Mouse (Mus musculus): Measurements from ENCODE around the gene Zfp444. TPM values are rescaled to one million over a fixed set of nuclear protein-coding genes. Genes with fewer than 3 reads are reported as not detected.
"Not testable (repeated sequence)": the region's sequence is repeated elsewhere in the genome, so short reads cannot be mapped to it uniquely, and the experiment has no call there.

Zfp444 gene
- polyA plus RNA-seq, 1 experiment from 2014 or later = 43.5 TPM

DNA sequence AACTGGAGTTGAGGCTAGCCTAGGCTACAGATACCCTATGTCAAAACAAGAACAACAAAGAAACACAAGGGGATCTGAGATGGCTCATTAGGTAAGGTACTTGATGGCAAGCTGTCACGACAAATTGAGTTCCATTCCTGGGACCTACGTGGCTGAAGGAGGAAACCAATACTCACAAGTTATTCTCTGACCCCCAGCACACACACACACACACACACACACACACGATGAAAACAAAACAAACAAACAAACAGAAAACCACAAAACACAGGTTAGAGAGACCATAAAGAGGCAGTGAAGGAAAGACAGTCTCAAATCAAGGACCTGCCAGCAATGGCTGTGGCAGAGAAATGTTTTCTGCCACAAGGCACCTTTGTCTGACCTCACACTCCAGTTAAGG is 24.8 kb downstream of the Zfp444 start, which contains the start of gene Galp:
Gene Galp, plus strand, starts transcription at position 301 of the 400 bp plus-strand sequence.
- WGBS = 62% methylated on average over 3 of the region's 3 CpGs

GRCm38 (mm10) chr7:6204200-6204599 is 32.2 kb downstream of the Zfp444 start:
- Histone ChIP-seq H3K27me3 (ENCODE audit: control insufficient read depth, insufficient read depth, low read length) (no peaks in the 10 kb centered on the region), H3K4me1 (ENCODE audit: control insufficient read depth, insufficient read depth, low read length) (no peaks in the 10 kb centered on the region), H3K36me3 (ENCODE audit: control insufficient read depth, insufficient read depth, low read length) (no peaks in the 10 kb centered on the region), H3K9me3 (ENCODE audit: control insufficient read depth, low read depth, low read length) (no peaks in the 10 kb centered on the region), H3K4me3 (ENCODE audit: low read depth, low read length) (no peak overlapping the region), H3K27ac (ENCODE audit: low read length) (no peak overlapping the region), H3K4me2 (replicated peaks; ENCODE audit: low read depth, low read length) (no peak overlapping the region), H3K9ac (replicated peaks; ENCODE audit: low read depth, low read length) (no peak overlapping the region)
- 82% methylated on average over 3 of the region's 3 CpGs for WGBS
- no peak for ATAC-seq (ENCODE audit: insufficient number of reproducible peaks, insufficient read depth, low FRiP score, low read depth)

More for the DNA sequence above, 24.8 kb downstream of the Zfp444 start, which contains the start of gene Galp:
- Histone ChIP-seq H3K9me3 (ENCODE audit: control insufficient read depth, low read depth, low read length) (no peaks in the 10 kb centered on the region), H3K27ac (ENCODE audit: low read length) (no peak within 1 kb of the TSS), H3K4me1 (ENCODE audit: control insufficient read depth, insufficient read depth, low read length) (no peaks in the 10 kb centered on the region), H3K4me3 (ENCODE audit: low read depth, low read length) (no peak within 1 kb of the TSS), H3K36me3 (ENCODE audit: control insufficient read depth, insufficient read depth, low read length) (no peaks in the 10 kb centered on the region), H3K27me3 (ENCODE audit: control insufficient read depth, insufficient read depth, low read length) (no peaks in the 10 kb centered on the region), H3K4me2 (replicated peaks; ENCODE audit: low read depth, low read length) (no peak within 1 kb of the TSS), H3K9ac (replicated peaks; ENCODE audit: low read depth, low read length) (no peak within 1 kb of the TSS)
- ATAC-seq (ENCODE audit: insufficient number of reproducible peaks, insufficient read depth, low FRiP score, low read depth) = no peak

GRCm38 (mm10) chr7:6213144-6213543 is 41.1 kb downstream of the Zfp444 start:
- ATAC-seq (ENCODE audit: insufficient number of reproducible peaks, insufficient read depth, low FRiP score, low read depth) = no peak
- no peak overlapping the region for H3K27ac ChIP-seq (ENCODE audit: low read length)

DNA sequence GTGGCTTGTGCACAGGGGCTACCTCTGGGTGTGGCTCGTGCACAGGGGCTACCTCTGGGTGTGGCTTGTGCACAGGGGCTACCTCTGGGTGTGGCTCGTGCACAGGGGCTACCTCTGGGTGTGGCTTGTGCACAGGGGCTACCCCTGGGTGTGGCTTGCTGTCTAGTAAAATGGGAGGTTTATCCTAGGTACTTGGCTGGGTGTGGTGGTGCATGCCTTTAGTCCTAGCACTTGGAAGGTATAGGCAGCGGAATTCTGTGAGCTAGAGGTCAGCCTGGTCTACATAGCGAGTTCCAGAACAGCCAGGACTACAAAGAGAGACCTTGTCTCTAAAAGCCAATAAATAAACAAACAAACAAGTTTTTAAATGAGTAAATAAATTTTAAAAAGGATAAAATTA is 42.7 kb downstream of the Zfp444 start:
- not testable (repeated sequence) for H3K36me3 ChIP-seq (ENCODE audit: control insufficient read depth, insufficient read depth, low read length); H3K4me2 ChIP-seq (replicated peaks; ENCODE audit: low read depth, low read length); H3K4me1 ChIP-seq (ENCODE audit: control insufficient read depth, insufficient read depth, low read length); ATAC-seq (ENCODE audit: insufficient number of reproducible peaks, insufficient read depth, low FRiP score, low read depth); H3K27ac ChIP-seq (ENCODE audit: low read length); H3K9me3 ChIP-seq (ENCODE audit: control insufficient read depth, low read depth, low read length); H3K9ac ChIP-seq (replicated peaks; ENCODE audit: low read depth, low read length); H3K27me3 ChIP-seq (ENCODE audit: control insufficient read depth, insufficient read depth, low read length); H3K4me3 ChIP-seq (ENCODE audit: low read depth, low read length)
- 77% methylated on average over 4 of the region's 4 CpGs for WGBS

More at GRCm38 (mm10) chr7:6213144-6213543, 41.1 kb downstream of the Zfp444 start:
- Histone ChIP-seq H3K9me3 (ENCODE audit: control insufficient read depth, low read depth, low read length) (peaks cover 3% of the 10 kb centered on the region), H3K4me2 (replicated peaks; ENCODE audit: low read depth, low read length) (no peak overlapping the region), H3K27me3 (ENCODE audit: control insufficient read depth, insufficient read depth, low read length) (no peaks in the 10 kb centered on the region), H3K9ac (replicated peaks; ENCODE audit: low read depth, low read length) (no peak overlapping the region), H3K36me3 (ENCODE audit: control insufficient read depth, insufficient read depth, low read length) (no peaks in the 10 kb centered on the region), H3K4me1 (ENCODE audit: control insufficient read depth, insufficient read depth, low read length) (no peaks in the 10 kb centered on the region), H3K4me3 (ENCODE audit: low read depth, low read length) (no peak overlapping the region)
- whole genome bisulfite sequencing = 48% methylated on average over 5 of the region's 5 CpGs

GRCm38 (mm10) chr7:6220147-6220546 is 48.1 kb downstream of the Zfp444 start:
- Histone ChIP-seq H3K4me3 (ENCODE audit: low read depth, low read length) (no peak overlapping the region), H3K36me3 (ENCODE audit: control insufficient read depth, insufficient read depth, low read length) (no peaks in the 10 kb centered on the region), H3K9me3 (ENCODE audit: control insufficient read depth, low read depth, low read length) (no peaks in the 10 kb centered on the region), H3K9ac (replicated peaks; ENCODE audit: low read depth, low read length) (no peak overlapping the region), H3K27ac (ENCODE audit: low read length) (no peak overlapping the region), H3K4me1 (ENCODE audit: control insufficient read depth, insufficient read depth, low read length) (no peaks in the 10 kb centered on the region), H3K27me3 (ENCODE audit: control insufficient read depth, insufficient read depth, low read length) (no peaks in the 10 kb centered on the region), H3K4me2 (replicated peaks; ENCODE audit: low read depth, low read length) (no peak overlapping the region)
- no peak for ATAC-seq (ENCODE audit: insufficient number of reproducible peaks, insufficient read depth, low FRiP score, low read depth)
- 50% methylated on average over 3 of the region's 3 CpGs for WGBS

- WGBS = 92% methylated on average over 12 of the region's 12 CpGs
- H3K9ac ChIP-seq (replicated peaks; ENCODE audit: low read depth, low read length) = no peak within 1 kb of the TSS
- no peak for ATAC-seq (ENCODE audit: insufficient number of reproducible peaks, insufficient read depth, low FRiP score, low read depth)
- no peak within 1 kb of the TSS for H3K4me3 ChIP-seq (ENCODE audit: low read depth, low read length)
- no peaks in the 10 kb centered on the region for H3K36me3 ChIP-seq (ENCODE audit: control insufficient read depth, insufficient read depth, low read length)
- no peaks in the 10 kb centered on the region for H3K9me3 ChIP-seq (ENCODE audit: control insufficient read depth, low read depth, low read length)
- H3K27ac ChIP-seq (ENCODE audit: low read length) = no peak within 1 kb of the TSS
- no peaks in the 10 kb centered on the region for H3K27me3 ChIP-seq (ENCODE audit: control insufficient read depth, insufficient read depth, low read length)
- no peaks in the 10 kb centered on the region for H3K4me1 ChIP-seq (ENCODE audit: control insufficient read depth, insufficient read depth, low read length)
- H3K4me2 ChIP-seq (replicated peaks; ENCODE audit: low read depth, low read length) = no peak within 1 kb of the TSS
These were observed 50.0 kb downstream of the Zfp444 start, which contains the start of gene Zscan5b for GRCm38 (mm10) chr7:6221978-6222377. Gene Zscan5b, plus strand, starts transcription at chr7:6222278.

GRCm38 (mm10) chr7:6228491-6228890 is 56.5 kb downstream of the Zfp444 start:
- not testable (repeated sequence) for H3K4me1 ChIP-seq (ENCODE audit: control insufficient read depth, insufficient read depth, low read length); H3K27ac ChIP-seq (ENCODE audit: low read length); H3K4me2 ChIP-seq (replicated peaks; ENCODE audit: low read depth, low read length); H3K9me3 ChIP-seq (ENCODE audit: control insufficient read depth, low read depth, low read length); H3K36me3 ChIP-seq (ENCODE audit: control insufficient read depth, insufficient read depth, low read length); H3K27me3 ChIP-seq (ENCODE audit: control insufficient read depth, insufficient read depth, low read length); H3K4me3 ChIP-seq (ENCODE audit: low read depth, low read length); H3K9ac ChIP-seq (replicated peaks; ENCODE audit: low read depth, low read length); ATAC-seq (ENCODE audit: insufficient number of reproducible peaks, insufficient read depth, low FRiP score, low read depth)
- 52% methylated on average over 8 of the region's 8 CpGs for WGBS

DNA sequence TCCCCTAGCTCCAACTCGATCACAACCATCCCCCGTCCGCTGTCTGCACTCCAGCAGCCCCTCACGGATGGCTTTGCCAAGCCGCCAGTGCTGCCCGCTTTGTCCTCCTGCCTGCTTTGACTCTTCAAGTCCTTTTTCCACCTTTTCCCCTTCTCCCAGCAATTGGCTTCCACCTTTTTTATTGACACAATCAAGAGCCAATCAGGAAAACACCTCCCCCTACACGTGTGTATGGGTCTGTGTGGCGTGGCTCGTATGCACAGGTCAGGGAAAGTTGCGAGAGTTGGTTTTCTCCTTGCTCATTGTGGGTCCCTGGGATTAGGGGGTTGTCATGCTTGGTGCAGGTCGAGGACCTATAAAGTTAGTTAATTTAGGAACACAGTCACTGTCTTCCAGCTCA is 67.8 kb downstream of the Zfp444 start:
- H3K4me3 ChIP-seq (ENCODE audit: low read depth, low read length) = no peak overlapping the region
- no peaks in the 10 kb centered on the region for H3K4me1 ChIP-seq (ENCODE audit: control insufficient read depth, insufficient read depth, low read length)
- no peak for ATAC-seq (ENCODE audit: insufficient number of reproducible peaks, insufficient read depth, low FRiP score, low read depth)
- H3K27ac ChIP-seq (ENCODE audit: low read length) = no peak overlapping the region
- no peaks in the 10 kb centered on the region for H3K27me3 ChIP-seq (ENCODE audit: control insufficient read depth, insufficient read depth, low read length)
- no peak overlapping the region for H3K9ac ChIP-seq (replicated peaks; ENCODE audit: low read depth, low read length)
- no peaks in the 10 kb centered on the region for H3K9me3 ChIP-seq (ENCODE audit: control insufficient read depth, low read depth, low read length)
- no peaks in the 10 kb centered on the region for H3K36me3 ChIP-seq (ENCODE audit: control insufficient read depth, insufficient read depth, low read length)
- 52% methylated on average over 11 of the region's 11 CpGs for WGBS
- H3K4me2 ChIP-seq (replicated peaks; ENCODE audit: low read depth, low read length) = no peak overlapping the region

DNA sequence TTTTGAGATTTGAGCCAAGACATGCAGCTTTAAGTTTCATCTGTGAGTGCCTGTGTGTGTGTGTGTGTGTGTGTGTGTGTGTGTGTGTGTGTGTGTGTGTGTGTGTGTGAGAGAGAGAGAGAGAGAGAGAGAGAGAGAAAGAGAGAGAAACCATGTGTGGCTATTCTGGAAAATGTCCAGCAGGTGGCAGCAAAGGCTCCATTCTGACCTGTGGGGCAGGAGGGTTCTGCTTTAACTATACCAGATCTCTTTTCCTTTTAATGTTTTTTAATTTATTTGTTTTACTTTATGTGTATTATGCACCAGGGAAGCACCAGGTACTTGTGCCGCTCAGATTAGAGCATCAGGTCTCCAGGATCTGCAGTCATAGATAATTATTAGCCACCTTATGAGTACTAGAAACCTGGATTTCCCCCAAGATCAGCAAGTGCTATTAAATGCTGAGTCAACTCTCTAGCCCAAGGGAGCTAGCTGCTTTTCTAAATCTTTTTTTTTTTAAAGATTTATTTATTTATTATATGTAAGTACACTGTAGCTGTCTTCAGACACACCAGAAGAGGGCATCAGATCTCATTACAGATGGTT is 68.9 kb downstream of the Zfp444 start:
- not testable (repeated sequence) for H3K4me1 ChIP-seq (ENCODE audit: control insufficient read depth, insufficient read depth, low read length); H3K4me3 ChIP-seq (ENCODE audit: low read depth, low read length); H3K4me2 ChIP-seq (replicated peaks; ENCODE audit: low read depth, low read length); H3K36me3 ChIP-seq (ENCODE audit: control insufficient read depth, insufficient read depth, low read length); H3K27me3 ChIP-seq (ENCODE audit: control insufficient read depth, insufficient read depth, low read length); H3K9ac ChIP-seq (replicated peaks; ENCODE audit: low read depth, low read length); ATAC-seq (ENCODE audit: insufficient number of reproducible peaks, insufficient read depth, low FRiP score, low read depth); H3K9me3 ChIP-seq (ENCODE audit: control insufficient read depth, low read depth, low read length); H3K27ac ChIP-seq (ENCODE audit: low read length)
- WGBS = 17% methylated on average over 1 of the region's 1 CpGs

Measured in stomach, embryonic 14.5 days (tissue).